Mouse (Mus musculus) forebrain, embryonic 10.5 days (tissue): ENCODE results near the gene Usp54. TPM values are rescaled to one million over a fixed set of nuclear protein-coding genes. Genes with fewer than 3 reads are reported as not detected.
"Not testable (repeated sequence)": the region's sequence is repeated elsewhere in the genome, so short reads cannot be mapped to it uniquely, and the experiment has no call there.

Source experiments
- DNase-seq: peaks from one replicate; pipeline ENCODE4 v3.0.0-alpha.2; 2017; ENCODE audit warnings: low spot score; ENCODE audit errors: extremely low spot score
- H3K27ac ChIP-seq: fragments of 300-500 bp; sonication (generic); 2 replicates; pipeline ENCODE4 v1.5.1; 2016; ENCODE audit warnings: mild to moderate bottlenecking
- H3K27me3 ChIP-seq: fragments of 300-500 bp; sonication (generic); 2 replicates; pipeline ENCODE4 v1.6.1; 2016; ENCODE audit warnings: mild to moderate bottlenecking; ENCODE audit not compliant: poor library complexity, severe bottlenecking
- H3K36me3 ChIP-seq: fragments of 300-500 bp; sonication (generic); replicated peaks from 2 replicates; pipeline ENCODE4 v1.6.1; 2016; ENCODE audit warnings: mild to moderate bottlenecking, moderate library complexity
- H3K4me1 ChIP-seq: fragments of 300-500 bp; sonication (generic); 2 replicates; pipeline ENCODE4 v1.6.1; 2016
- H3K4me3 ChIP-seq: fragments of 300-500 bp; sonication (generic); 2 replicates; pipeline ENCODE4 v1.5.1; 2016; ENCODE audit warnings: mild to moderate bottlenecking, moderate library complexity
- H3K9me3 ChIP-seq: fragments of 300-500 bp; sonication (generic); 2 replicates; pipeline ENCODE4 v1.6.1; 2016; ENCODE audit warnings: mild to moderate bottlenecking, moderate library complexity
- WGBS: fragments of 180-500 bp; shearing (Covaris S2); methylation state at CpG from one replicate; pipeline ENCODE4 v1.1.7; 2016; 5-methylcytosine and 5-hydroxymethylcytosine counted together
- polyA plus RNA-seq: library from polyadenylated mRNA; unstranded; fragments of >200 nt; fragmentation: Nextera tagmentation; extraction: Ambion mirVana; gene quantifications from 2 replicates; pipeline ENCODE4 v1.2.1, GENCODE M21; 2016

Gene Usp54
- polyA plus RNA-seq, 1 experiment from 2014 or later, result 15.4 TPM

GRCm38 (mm10) chr14:20587458-20587857 lies 53.4 kb downstream of the Usp54 start:
- 90% methylated on average over 5 of the region's 5 CpGs for WGBS
- Histone ChIP-seq H3K27ac (no peak overlapping the region), H3K4me1 (no peaks in the 10 kb centered on the region), H3K36me3 (peaks cover 56% of the 10 kb centered on the region), H3K27me3 (no peaks in the 10 kb centered on the region), H3K9me3 (no peaks in the 10 kb centered on the region), H3K4me3 (no peak overlapping the region)
- DNase-seq, result no peak

- H3K27me3 ChIP-seq, result no peaks in the 10 kb centered on the region
- WGBS, result 79% methylated on average over 6 of the region's 6 CpGs
- no peak overlapping the region for H3K27ac ChIP-seq
- H3K4me3 ChIP-seq, result no peak overlapping the region
- DNase-seq, result no peak
- H3K36me3 ChIP-seq, result peaks cover 60% of the 10 kb centered on the region
- H3K9me3 ChIP-seq, result no peaks in the 10 kb centered on the region
- H3K4me1 ChIP-seq, result no peaks in the 10 kb centered on the region
Measured at GRCm38 (mm10) chr14:20578822-20579407, 61.9 kb downstream of the Usp54 start.

- H3K4me3 ChIP-seq, result no peak overlapping the region
- H3K9me3 ChIP-seq, result no peaks in the 10 kb centered on the region
- 57% methylated on average over 7 of the region's 7 CpGs for WGBS
- DNase-seq, result peak; percentile 50
- H3K36me3 ChIP-seq, result peaks cover 64% of the 10 kb centered on the region
- no peak overlapping the region for H3K27ac ChIP-seq
- H3K4me1 ChIP-seq, result no peaks in the 10 kb centered on the region
- H3K27me3 ChIP-seq, result no peaks in the 10 kb centered on the region
Measured at GRCm38 (mm10) chr14:20576179-20576578, 64.7 kb downstream of the Usp54 start.

- 90% methylated on average over 3 of the region's 3 CpGs for WGBS
- H3K27me3 ChIP-seq, H3K27ac ChIP-seq, H3K4me1 ChIP-seq, DNase-seq, H3K4me3 ChIP-seq, H3K9me3 ChIP-seq: not testable (repeated sequence)
- H3K36me3 ChIP-seq, result peaks cover 82% of the 10 kb centered on the region
Measured at GRCm38 (mm10) chr14:20573196-20573595, 67.7 kb downstream of the Usp54 start.

GRCm38 (mm10) chr14:20565256-20566021 lies 75.4 kb downstream of the Usp54 start:
- no peaks in the 10 kb centered on the region for H3K4me1 ChIP-seq
- no peak overlapping the region for H3K4me3 ChIP-seq
- no peaks in the 10 kb centered on the region for H3K27me3 ChIP-seq
- WGBS, result 85% methylated on average over 9 of the region's 9 CpGs
- DNase-seq, result no peak
- H3K36me3 ChIP-seq, result peaks cover 98% of the 10 kb centered on the region
- H3K9me3 ChIP-seq, result no peaks in the 10 kb centered on the region
- no peak overlapping the region for H3K27ac ChIP-seq

GRCm38 (mm10) chr14:20564692-20565091 lies 76.2 kb downstream of the Usp54 start:
- Histone ChIP-seq H3K27ac (no peak overlapping the region), H3K9me3 (no peaks in the 10 kb centered on the region), H3K36me3 (peaks cover 96% of the 10 kb centered on the region), H3K4me1 (no peaks in the 10 kb centered on the region), H3K27me3 (no peaks in the 10 kb centered on the region), H3K4me3 (no peak overlapping the region)
- 73% methylated on average over 12 of the region's 12 CpGs for WGBS
- no peak for DNase-seq

GRCm38 (mm10) chr14:20561897-20562296 lies 79.0 kb downstream of the Usp54 start:
- H3K27ac ChIP-seq, result no peak overlapping the region
- H3K9me3 ChIP-seq, result peaks cover 3% of the 10 kb centered on the region; the same call in 1 of the 2 replicates
- H3K27me3 ChIP-seq, result no peaks in the 10 kb centered on the region
- DNase-seq, result no peak
- no peak overlapping the region for H3K4me3 ChIP-seq
- H3K36me3 ChIP-seq, result peaks cover 96% of the 10 kb centered on the region
- 93% methylated on average over 5 of the region's 5 CpGs for WGBS
- H3K4me1 ChIP-seq, result no peaks in the 10 kb centered on the region

- H3K4me1 ChIP-seq, result peaks cover 3% of the 10 kb centered on the region
- DNase-seq, result no peak
- H3K27ac ChIP-seq, result no peak overlapping the region
- H3K27me3 ChIP-seq, result no peaks in the 10 kb centered on the region
- no peaks in the 10 kb centered on the region for H3K9me3 ChIP-seq
- 93% methylated on average over 2 of the region's 2 CpGs for WGBS
- peaks cover 72% of the 10 kb centered on the region for H3K36me3 ChIP-seq
- no peak overlapping the region for H3K4me3 ChIP-seq
Measured at GRCm38 (mm10) chr14:20550136-20550535, 90.7 kb downstream of the Usp54 start.

GRCm38 (mm10) chr14:20546415-20546814 lies 94.4 kb downstream of the Usp54 start, which contains the start of gene Ppp3cb:
Gene Ppp3cb (minus strand): TSS chr14:20546573.
- under 1% methylated on average over 29 of the region's 29 CpGs for WGBS
- H3K9me3 ChIP-seq, result no peaks in the 10 kb centered on the region
- H3K4me3 ChIP-seq, result peak within 1 kb of the TSS; percentile 86
- H3K27me3 ChIP-seq, result no peaks in the 10 kb centered on the region
- peak; percentile 93 for DNase-seq
- H3K27ac ChIP-seq, result peak within 1 kb of the TSS; percentile 99
- H3K36me3 ChIP-seq, result peaks cover 49% of the 10 kb centered on the region
- peaks cover 17% of the 10 kb centered on the region for H3K4me1 ChIP-seq

- Histone ChIP-seq H3K27me3 (no peaks in the 10 kb centered on the region), H3K9me3 (no peaks in the 10 kb centered on the region), H3K27ac (peak overlapping the region; percentile 99), H3K4me3 (peak overlapping the region; percentile 86), H3K36me3 (peaks cover 43% of the 10 kb centered on the region), H3K4me1 (peaks cover 17% of the 10 kb centered on the region)
- DNase-seq, result peak; percentile 81
- 0% methylated on average over 66 of the region's 67 CpGs for WGBS
Measured at GRCm38 (mm10) chr14:20545529-20546331, 95.1 kb downstream of the Usp54 start.

GRCm38 (mm10) chr14:20544467-20545411 lies 96.1 kb downstream of the Usp54 start:
- no peak for DNase-seq
- H3K27me3 ChIP-seq, result no peaks in the 10 kb centered on the region
- H3K9me3 ChIP-seq, result no peaks in the 10 kb centered on the region
- peaks cover 17% of the 10 kb centered on the region for H3K4me1 ChIP-seq
- peak overlapping the region; percentile 40; the same call in 1 of the 2 replicates for H3K27ac ChIP-seq
- 82% methylated on average over 7 of the region's 7 CpGs for whole genome bisulfite sequencing
- peak overlapping the region; percentile 86 for H3K4me3 ChIP-seq
- peaks cover 34% of the 10 kb centered on the region for H3K36me3 ChIP-seq

- DNase-seq, result no peak
Measured at GRCm38 (mm10) chr14:20529643-20530042, 111.2 kb downstream of the Usp54 start.

More at GRCm38 (mm10) chr14:20529643-20530042, 111.2 kb downstream of the Usp54 start:
- Histone ChIP-seq H3K9me3 (no peaks in the 10 kb centered on the region), H3K36me3 (peaks cover 50% of the 10 kb centered on the region), H3K27me3 (no peaks in the 10 kb centered on the region), H3K27ac (no peak overlapping the region), H3K4me1 (no peaks in the 10 kb centered on the region), H3K4me3 (no peak overlapping the region)
- WGBS, result 95% methylated on average over 4 of the region's 4 CpGs
